30 mouse cellular contexts compared by ENCODE assay signal in the genomic region with DNA sequence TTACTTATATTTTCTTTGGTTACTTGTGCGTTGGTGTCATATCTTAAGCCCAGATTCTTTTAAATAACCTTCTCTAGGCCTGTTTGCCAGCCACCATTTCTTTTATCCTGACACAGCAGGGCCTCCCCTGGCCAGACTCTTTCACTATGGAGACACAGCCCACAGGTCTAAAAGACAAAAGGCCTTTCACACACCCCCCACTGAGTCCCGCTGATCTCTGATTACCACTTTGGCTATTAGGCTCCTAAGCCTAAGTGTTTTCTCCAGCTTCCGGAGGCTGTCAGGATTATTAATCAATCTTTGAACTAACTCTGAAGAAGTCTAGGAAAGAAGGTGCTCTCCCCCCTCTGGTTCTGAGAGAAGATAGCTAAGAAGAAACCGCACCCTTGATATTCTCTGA. TPM values are rescaled to one million over a fixed set of nuclear protein-coding genes. Genes with fewer than 3 reads are reported as not detected.
DNase-seq lines count a peak whose midpoint lies in the region; ATAC-seq lines count a peak whose summit lies in the region.
"Had no signal": no experiment of that assay in that cellular context is flagged by ENCODE, and none has a peak within 500 bp of the region (broad histone marks: within the 10 kb centered on the region; RNA-seq: fewer than 3 reads in every experiment).

No protein-coding gene starts in this region.

- peak; percentile 44 for DNase-seq in hindbrain, embryonic 11.5 days (ENCODE audit: low spot score)
- no peak for DNase-seq in hindbrain, embryonic 14.5 days (ENCODE audit: low spot score)
- DNase-seq in Muller cell, postnatal 12 days (ENCODE audit: inconsistent ontology term) = peak; percentile 53
- peak; percentile 31 for DNase-seq in WW6 (ENCODE audit: low read depth, low spot score)
- peak; percentile 30 for DNase-seq in embryonic facial prominence, embryonic 10.5 days (ENCODE audit: low spot score)
- DNase-seq in lung, postnatal 25 days (ENCODE audit: low spot score) = no peak
- no peak for DNase-seq in adrenal gland, postnatal 10 days
- DNase-seq: adrenal gland, postnatal 36 days; B cell, adult 2 months; cerebellum, adult 11 months; cerebellum, adult 9-11 months; gastrocnemius, postnatal 25 days; heart, postnatal 36 days; kidney, postnatal 4 days; layer of hippocampus, adult 9-11 months; left cerebral cortex, postnatal 4 days; lung, embryonic 14.5 days; lung, postnatal 36 days; thymus, adult 2 months had no signal

- H3K4me3 ChIP-seq in hindbrain, embryonic 11.5 days (ENCODE audit: low read depth, low read length) = no peak overlapping the region
- no peak overlapping the region for H3K4me3 ChIP-seq in hindbrain, embryonic 14.5 days (replicated peaks; ENCODE audit: low read length)
- no peak overlapping the region for H3K4me3 ChIP-seq in embryonic facial prominence, embryonic 10.5 days
- H3K4me3 ChIP-seq: embryonic facial prominence, embryonic 15.5 days; left cerebral cortex, adult 2 months; limb, embryonic 15.5 days; megakaryocyte, embryonic 14.5 days had no signal

- H3K27me3 ChIP-seq in hindbrain, embryonic 11.5 days (ENCODE audit: control insufficient read depth, insufficient read depth, low read length) = no peaks in the 10 kb centered on the region
- H3K27me3 ChIP-seq in hindbrain, embryonic 14.5 days (ENCODE audit: control insufficient read depth, insufficient read depth, low read length) = no peaks in the 10 kb centered on the region
- H3K27me3 ChIP-seq in embryonic facial prominence, embryonic 10.5 days (replicated peaks; ENCODE audit: low read depth, poor library complexity, severe bottlenecking) = peaks cover 22% of the 10 kb centered on the region
- H3K27me3 ChIP-seq: CH12.LX; embryonic facial prominence, embryonic 15.5 days; limb, embryonic 15.5 days had no signal

- H3K4me1 ChIP-seq in hindbrain, embryonic 11.5 days (replicated peaks; ENCODE audit: control insufficient read depth, insufficient read depth, low read length) = no peaks in the 10 kb centered on the region
- peaks cover 7% of the 10 kb centered on the region for H3K4me1 ChIP-seq in hindbrain, embryonic 14.5 days (replicated peaks; ENCODE audit: control insufficient read depth, insufficient read depth, low read length)
- peaks cover 21% of the 10 kb centered on the region for H3K4me1 ChIP-seq in embryonic facial prominence, embryonic 10.5 days
- H3K4me1 ChIP-seq: limb, embryonic 15.5 days had no signal

- H3K9me3 ChIP-seq in hindbrain, embryonic 11.5 days (ENCODE audit: control insufficient read depth, low read length) = no peaks in the 10 kb centered on the region
- H3K9me3 ChIP-seq in hindbrain, embryonic 14.5 days (ENCODE audit: control insufficient read depth, low read length) = no peaks in the 10 kb centered on the region
- no peaks in the 10 kb centered on the region for H3K9me3 ChIP-seq in embryonic facial prominence, embryonic 10.5 days
- H3K9me3 ChIP-seq: embryonic facial prominence, embryonic 15.5 days; G1E; limb, embryonic 15.5 days; megakaryocyte, embryonic 14.5 days had no signal

- H3K36me3 ChIP-seq in hindbrain, embryonic 11.5 days (ENCODE audit: control insufficient read depth, insufficient read depth, low read length) = no peaks in the 10 kb centered on the region
- no peaks in the 10 kb centered on the region for H3K36me3 ChIP-seq in hindbrain, embryonic 14.5 days (replicated peaks; ENCODE audit: control insufficient read depth, insufficient read depth)
- no peaks in the 10 kb centered on the region for H3K36me3 ChIP-seq in embryonic facial prominence, embryonic 10.5 days (replicated peaks)
- H3K36me3 ChIP-seq: embryonic facial prominence, embryonic 15.5 days; G1E; limb, embryonic 15.5 days had no signal

- H3K4me2 ChIP-seq in hindbrain, embryonic 11.5 days (replicated peaks; ENCODE audit: low read depth, low read length) = no peak overlapping the region
- H3K4me2 ChIP-seq in hindbrain, embryonic 14.5 days (replicated peaks) = no peak overlapping the region
- H3K4me2 ChIP-seq: embryonic facial prominence, embryonic 15.5 days; limb, embryonic 15.5 days; lung, embryonic 14.5 days had no signal

- ATAC-seq in hindbrain, embryonic 11.5 days (ENCODE audit: low FRiP score) = peak; percentile 58; the same call in 1 of the 2 replicates
- no peak for ATAC-seq in hindbrain, embryonic 14.5 days (ENCODE audit: low FRiP score)
- ATAC-seq: hindbrain, postnatal 0 days; intestine, postnatal 0 days had no signal

- WGBS in hindbrain, embryonic 11.5 days = 6% methylated on average over 4 of the region's 4 CpGs
- 2% methylated on average over 4 of the region's 4 CpGs for WGBS in hindbrain, embryonic 14.5 days
- 4% methylated on average over 4 of the region's 4 CpGs for WGBS in embryonic facial prominence, embryonic 10.5 days

- 0 out of 2 replicates have a peak overlapping the region, but pooled peaks have one; percentile 15 for H3K9ac ChIP-seq in hindbrain, embryonic 11.5 days (ENCODE audit: low read depth, low read length)
- no peak overlapping the region for H3K9ac ChIP-seq in hindbrain, embryonic 14.5 days
- H3K9ac ChIP-seq: embryonic facial prominence, embryonic 15.5 days; limb, embryonic 15.5 days; liver, embryonic 14.5 days; lung, embryonic 14.5 days had no signal

- H3K27ac ChIP-seq in hindbrain, embryonic 11.5 days (ENCODE audit: low read depth, low read length) = no peak overlapping the region
- no peak overlapping the region for H3K27ac ChIP-seq in hindbrain, embryonic 14.5 days
- H3K27ac ChIP-seq in embryonic facial prominence, embryonic 10.5 days (replicated peaks) = no peak overlapping the region
- H3K27ac ChIP-seq: embryonic facial prominence, embryonic 15.5 days; hindbrain, postnatal 0 days; left cerebral cortex, adult 2 months; limb, embryonic 15.5 days; liver, embryonic 14.5 days; stomach, postnatal 0 days had no signal

RNA-seq across cellular contexts. Expression of a gene that starts 41.3 kb away (rescaled TPM):
- 4.9 and 5.3 TPM in 2 replicates for polyA plus RNA-seq in hindbrain, embryonic 11.5 days (2014; fragmentation: Nextera tagmentation; extraction: Ambion mirVana)
- 15.0 and 15.8 TPM in 2 replicates for polyA plus RNA-seq in hindbrain, embryonic 14.5 days (2014; fragmentation: Nextera tagmentation; extraction: Ambion mirVana)
- 0.50 and 0.52 TPM in 2 replicates for polyA plus RNA-seq in embryonic facial prominence, embryonic 10.5 days (2016; fragmentation: Nextera tagmentation; extraction: Ambion mirVana)
- 1 to 10 TPM in 1 of 2 experiments, under 1 TPM in 1; 0.36 to 1.4 TPM for total RNA-seq in adrenal gland, postnatal 10 days (2021)
- total RNA-seq: common myeloid progenitor, adult 5-6 weeks had no signal

Comparison
In these comparisons a context has a peak if more than half of its experiments do, and no peak if none do; other contexts are left out.
1. DNase-seq: peak in hindbrain, embryonic 11.5 days (single experiment), Muller cell, postnatal 12 days (single experiment), WW6 (single experiment) and embryonic facial prominence, embryonic 10.5 days (single experiment); none in hindbrain, embryonic 14.5 days (single experiment), lung, postnatal 25 days (single experiment) and adrenal gland, postnatal 10 days (single experiment).